Mouse (Mus musculus) hindbrain, embryonic 16.5 days (tissue): Measurements from ENCODE around the gene Slc25a5. TPM values are rescaled to one million over a fixed set of nuclear protein-coding genes. Genes with fewer than 3 reads are reported as not detected.

Source experiments
- ATAC-seq: fragments of 200-750 bp; cut with Nextera tagmentation; 2 replicates; pipeline ENCODE4 v1.8.0; 2017; ENCODE audit warnings: moderate TSS enrichment, moderate library complexity
- H3K27ac ChIP-seq: fragments of 300-500 bp; sonication (generic); 2 replicates; pipeline ENCODE4 v1.5.1; 2014; ENCODE audit warnings: low read depth, mild to moderate bottlenecking, control low read depth, low read length, moderate library complexity
- H3K27me3 ChIP-seq: fragments of 300-500 bp; sonication (generic); replicated peaks from 2 replicates; pipeline ENCODE4 v1.6.1; 2014; ENCODE audit warnings: low read length; ENCODE audit not compliant: control insufficient read depth, insufficient read depth
- H3K36me3 ChIP-seq: fragments of 300-500 bp; sonication (generic); 2 replicates; pipeline ENCODE4 v1.6.1; 2014; ENCODE audit warnings: mild to moderate bottlenecking, low read length, moderate library complexity, mixed read lengths; ENCODE audit not compliant: control insufficient read depth, insufficient read depth
- H3K4me1 ChIP-seq: fragments of 300-500 bp; sonication (generic); 2 replicates; pipeline ENCODE4 v1.6.1; 2014; ENCODE audit warnings: low read depth, low read length; ENCODE audit not compliant: control insufficient read depth, insufficient read depth
- H3K4me2 ChIP-seq: fragments of 300-500 bp; sonication (generic); 2 replicates; pipeline ENCODE4 v1.6.1; 2014; ENCODE audit warnings: mild to moderate bottlenecking, low read length, control low read depth, moderate library complexity
- H3K4me3 ChIP-seq: fragments of 300-500 bp; sonication (generic); 2 replicates; pipeline ENCODE4 v1.5.1; 2014; ENCODE audit warnings: mild to moderate bottlenecking, low read length, control low read depth, moderate library complexity
- H3K9ac ChIP-seq: fragments of 300-500 bp; sonication (generic); 2 replicates; pipeline ENCODE4 v1.6.1; 2014; ENCODE audit warnings: low read depth, mild to moderate bottlenecking, control low read depth, low read length, moderate library complexity
- H3K9me3 ChIP-seq: fragments of 300-500 bp; sonication (generic); 2 replicates; pipeline ENCODE4 v1.6.1; 2014; ENCODE audit warnings: mild to moderate bottlenecking, low read length, moderate library complexity; ENCODE audit not compliant: control insufficient read depth
- WGBS: fragments of 180-500 bp; shearing (Covaris S2); extraction: QIAGEN DNeasy Blood & Tissue Kit; methylation state at CpG from one replicate; pipeline ENCODE4 v1.1.7; 2014; 5-methylcytosine and 5-hydroxymethylcytosine counted together
- polyA plus RNA-seq: library from polyadenylated mRNA; unstranded; fragments of >200 nt; fragmentation: Nextera tagmentation; extraction: Ambion mirVana; gene quantifications from 2 replicates; pipeline ENCODE4 v1.2.1, GENCODE M21; 2015

The Slc25a5 gene
- polyA plus RNA-seq, 1 experiment from 2014 or later, result 586 TPM

DNA sequence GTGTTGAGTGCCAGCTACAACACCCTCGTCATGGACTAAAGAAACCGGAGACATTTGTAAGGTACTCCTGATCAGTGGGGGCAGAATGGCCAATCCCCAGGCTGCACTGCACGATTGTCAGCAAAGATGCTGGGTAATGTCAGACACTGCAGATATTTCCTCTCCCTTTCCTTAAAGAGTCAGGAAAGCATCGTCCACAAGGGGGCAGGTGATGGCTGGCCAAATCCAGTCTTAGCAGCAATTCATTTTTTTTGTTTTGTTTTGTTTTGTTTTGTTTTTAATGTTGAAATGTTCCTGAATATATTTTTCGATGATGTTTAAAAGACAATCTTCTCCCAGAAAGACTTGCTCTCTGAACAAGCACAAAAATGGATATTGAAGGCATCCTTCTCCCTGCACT lies 15.9 kb downstream of the Slc25a5 start:
- Histone ChIP-seq H3K4me3 (no peak overlapping the region), H3K9me3 (no peaks in the 10 kb centered on the region), H3K36me3 (no peaks in the 10 kb centered on the region), H3K4me2 (no peak overlapping the region), H3K9ac (no peak overlapping the region), H3K27ac (no peak overlapping the region), H3K4me1 (peaks cover 5% of the 10 kb centered on the region), H3K27me3 (no peaks in the 10 kb centered on the region)
- ATAC-seq, result no peak
- WGBS, result 53% methylated on average over 5 of the region's 5 CpGs

DNA sequence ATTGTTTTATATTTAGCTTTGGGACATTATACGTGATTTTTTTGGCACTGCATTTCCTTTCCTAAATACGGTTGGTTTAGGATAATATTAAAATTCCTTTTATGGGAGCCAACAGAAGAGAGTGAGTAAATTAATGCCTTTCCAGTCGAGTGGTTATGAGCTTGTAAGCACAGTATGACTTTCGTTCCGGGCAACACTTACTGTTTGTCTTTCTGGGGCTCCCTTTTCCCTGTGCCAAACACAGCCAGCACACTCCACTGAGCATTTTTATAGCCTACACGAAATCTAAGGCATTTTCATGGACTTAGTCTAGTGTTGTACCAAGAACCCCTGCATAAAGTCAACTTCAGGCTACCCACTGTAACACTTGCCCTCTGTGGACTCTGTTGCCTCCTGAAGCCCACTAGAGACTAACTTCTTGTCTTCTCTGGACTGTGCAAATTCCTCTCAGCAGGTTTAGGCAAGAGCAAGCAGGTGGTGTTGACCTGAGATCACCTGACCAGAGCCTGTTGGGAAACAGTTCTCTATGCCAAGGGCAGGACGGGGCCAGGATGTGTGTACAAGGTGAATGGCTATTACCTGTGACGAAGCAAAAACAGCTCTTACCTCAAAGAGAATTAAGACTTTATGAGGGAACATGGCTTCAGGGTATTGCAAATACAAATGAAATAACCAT lies 18.8 kb downstream of the Slc25a5 start:
- 65% methylated on average over 8 of the region's 8 CpGs for WGBS
- Histone ChIP-seq H3K27me3 (no peaks in the 10 kb centered on the region), H3K4me2 (no peak overlapping the region), H3K27ac (no peak overlapping the region), H3K36me3 (no peaks in the 10 kb centered on the region), H3K4me3 (no peak overlapping the region), H3K9ac (no peak overlapping the region), H3K4me1 (peaks cover 3% of the 10 kb centered on the region; the same call in 1 of the 2 replicates), H3K9me3 (no peaks in the 10 kb centered on the region)
- no peak for ATAC-seq

DNA sequence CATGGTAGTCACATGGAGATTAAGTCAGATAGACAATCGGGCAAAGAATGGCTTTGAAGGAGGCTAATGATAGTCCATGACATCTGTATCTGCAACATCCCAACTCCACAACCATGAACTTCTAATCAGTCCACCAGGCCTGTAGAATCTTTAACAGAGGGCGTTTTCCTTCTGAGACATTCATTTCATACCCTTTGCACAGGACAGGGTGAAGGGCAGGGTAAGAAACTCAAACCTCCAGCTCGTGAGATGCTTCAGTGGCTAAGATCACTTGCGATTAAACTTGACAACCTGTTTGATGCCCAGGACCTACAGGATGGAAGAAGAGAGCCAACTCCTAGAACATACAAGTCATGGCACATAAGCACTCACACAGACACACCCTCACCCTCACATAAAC lies 19.6 kb downstream of the Slc25a5 start:
- Histone ChIP-seq H3K4me3 (no peak overlapping the region), H3K4me2 (no peak overlapping the region), H3K36me3 (no peaks in the 10 kb centered on the region), H3K9ac (no peak overlapping the region), H3K27me3 (no peaks in the 10 kb centered on the region), H3K9me3 (no peaks in the 10 kb centered on the region), H3K27ac (no peak overlapping the region), H3K4me1 (peaks cover 3% of the 10 kb centered on the region; the same call in 1 of the 2 replicates)
- no peak for ATAC-seq
- WGBS, result 79% methylated on average over 4 of the region's 4 CpGs

DNA sequence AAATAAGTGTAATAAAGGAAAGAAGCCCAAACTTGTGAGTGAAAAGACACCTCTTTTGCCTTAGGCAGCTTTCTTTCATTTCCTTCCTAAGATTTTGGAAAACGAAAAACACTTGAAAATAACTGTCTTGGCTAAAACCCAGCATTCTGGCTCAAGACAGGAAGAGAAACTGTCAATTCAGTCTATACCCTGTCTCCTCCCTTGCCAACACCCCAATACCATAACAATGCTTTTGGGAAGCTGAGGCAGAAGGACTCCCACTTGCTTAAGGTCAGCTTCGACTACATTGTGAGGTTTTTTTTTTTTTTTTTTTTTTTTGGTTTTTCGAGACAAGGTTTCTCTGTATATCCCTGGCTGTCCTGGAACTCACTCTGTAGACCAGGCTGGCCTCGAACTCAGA lies 20.0 kb downstream of the Slc25a5 start:
- ATAC-seq, result no peak
- Histone ChIP-seq H3K9ac (no peak overlapping the region), H3K4me3 (no peak overlapping the region), H3K27ac (no peak overlapping the region), H3K27me3 (no peaks in the 10 kb centered on the region), H3K4me2 (no peak overlapping the region), H3K4me1 (peaks cover 3% of the 10 kb centered on the region; the same call in 1 of the 2 replicates), H3K36me3 (no peaks in the 10 kb centered on the region), H3K9me3 (no peaks in the 10 kb centered on the region)
- WGBS, result 83% methylated on average over 3 of the region's 4 CpGs

DNA sequence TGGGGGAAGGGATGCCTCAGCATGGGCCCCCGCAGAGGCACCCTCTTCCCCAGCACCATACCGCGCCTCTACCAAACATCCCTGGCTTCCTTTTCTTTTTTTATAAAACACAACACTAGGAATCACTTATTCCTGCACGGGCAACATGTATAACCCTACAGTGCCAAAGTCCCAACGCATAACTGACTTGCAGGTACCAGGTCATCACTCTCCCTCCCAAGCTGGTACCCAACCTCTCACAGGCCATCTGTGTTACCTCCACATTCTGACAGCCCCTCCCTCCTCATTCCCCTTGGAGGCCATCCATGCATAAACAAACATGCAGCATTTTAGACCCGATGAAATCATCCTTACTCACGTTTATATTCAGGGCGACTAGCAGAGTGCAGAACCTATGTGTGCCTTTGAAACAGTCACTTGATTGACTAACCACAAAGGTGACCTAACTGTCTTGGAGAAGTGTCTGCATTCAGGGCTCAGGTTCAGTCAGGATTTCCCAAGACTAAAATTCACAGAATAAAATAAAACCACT lies 21.0 kb downstream of the Slc25a5 start:
- peak; percentile 32 for ATAC-seq

DNA sequence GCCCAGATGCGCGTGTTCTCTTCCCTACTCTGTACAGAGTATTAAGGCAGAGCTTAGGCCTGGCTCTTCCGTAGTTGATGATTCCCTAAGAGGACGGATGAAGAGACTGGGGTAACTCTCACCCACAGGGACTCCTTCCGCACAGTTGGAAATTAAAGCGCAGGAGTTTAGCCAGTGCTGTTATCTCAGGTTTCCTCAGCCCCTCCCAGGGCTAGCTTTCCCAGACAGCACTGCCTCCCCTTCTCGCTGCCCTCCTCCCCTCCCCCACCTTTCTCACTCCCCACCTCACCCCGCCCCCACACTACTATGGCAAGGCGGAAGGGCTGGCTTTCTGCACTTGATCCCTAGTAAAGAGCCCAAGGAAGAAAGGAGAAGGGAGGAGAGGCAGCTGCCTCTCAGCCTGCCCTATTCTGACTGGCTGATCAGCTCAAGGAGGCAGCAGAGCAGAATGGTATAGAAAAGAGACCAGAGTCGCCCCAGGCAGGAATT lies 21.5 kb downstream of the Slc25a5 start:
- no peaks in the 10 kb centered on the region for H3K36me3 ChIP-seq
- peaks cover 3% of the 10 kb centered on the region; the same call in 1 of the 2 replicates for H3K4me1 ChIP-seq
- no peaks in the 10 kb centered on the region for H3K9me3 ChIP-seq
- peak overlapping the region; percentile 67 for H3K27ac ChIP-seq
- H3K27me3 ChIP-seq, result no peaks in the 10 kb centered on the region
- H3K4me3 ChIP-seq, result peak overlapping the region; percentile 23
- WGBS, result 8% methylated on average over 10 of the region's 10 CpGs
- peak; percentile 83 for ATAC-seq
- peak overlapping the region; percentile 52 for H3K4me2 ChIP-seq
- peak overlapping the region; percentile 39; the same call in 1 of the 2 replicates for H3K9ac ChIP-seq

More for the DNA sequence above, 21.0 kb downstream of the Slc25a5 start:
- 24% methylated on average over 8 of the region's 8 CpGs for WGBS
- peak overlapping the region; percentile 67 for H3K27ac ChIP-seq
- H3K27me3 ChIP-seq, result no peaks in the 10 kb centered on the region
- H3K9me3 ChIP-seq, result no peaks in the 10 kb centered on the region
- H3K9ac ChIP-seq, result no peak overlapping the region
- H3K4me1 ChIP-seq, result peaks cover 3% of the 10 kb centered on the region; the same call in 1 of the 2 replicates
- H3K36me3 ChIP-seq, result no peaks in the 10 kb centered on the region
- H3K4me3 ChIP-seq, result no peak overlapping the region
- H3K4me2 ChIP-seq, result peak overlapping the region; percentile 52

DNA sequence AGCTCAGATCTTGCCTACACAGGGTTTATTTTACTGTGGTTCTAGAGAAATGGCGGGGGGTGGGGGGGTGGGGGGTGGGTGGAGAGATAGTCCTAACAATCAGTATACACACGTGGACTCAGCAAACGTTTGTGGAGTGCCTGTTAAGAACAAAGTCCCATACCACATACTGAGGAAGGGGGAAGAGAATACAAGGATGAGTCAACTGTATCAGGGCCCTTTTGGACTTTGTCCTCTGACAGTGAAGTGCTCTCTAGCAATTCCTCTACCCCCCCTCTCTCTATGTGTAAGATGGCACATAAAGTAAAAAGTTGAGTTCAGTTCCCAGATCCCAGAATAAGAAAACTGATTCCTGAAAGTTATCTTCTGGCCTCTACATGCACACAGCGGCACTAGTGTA lies 24.1 kb downstream of the Slc25a5 start:
- no peak for ATAC-seq
- Histone ChIP-seq H3K4me1 (peaks cover 3% of the 10 kb centered on the region; the same call in 1 of the 2 replicates), H3K4me3 (no peak overlapping the region), H3K27me3 (no peaks in the 10 kb centered on the region), H3K9ac (no peak overlapping the region), H3K9me3 (no peaks in the 10 kb centered on the region), H3K4me2 (no peak overlapping the region), H3K36me3 (no peaks in the 10 kb centered on the region), H3K27ac (no peak overlapping the region)
- 49% methylated on average over 4 of the region's 4 CpGs for WGBS

DNA sequence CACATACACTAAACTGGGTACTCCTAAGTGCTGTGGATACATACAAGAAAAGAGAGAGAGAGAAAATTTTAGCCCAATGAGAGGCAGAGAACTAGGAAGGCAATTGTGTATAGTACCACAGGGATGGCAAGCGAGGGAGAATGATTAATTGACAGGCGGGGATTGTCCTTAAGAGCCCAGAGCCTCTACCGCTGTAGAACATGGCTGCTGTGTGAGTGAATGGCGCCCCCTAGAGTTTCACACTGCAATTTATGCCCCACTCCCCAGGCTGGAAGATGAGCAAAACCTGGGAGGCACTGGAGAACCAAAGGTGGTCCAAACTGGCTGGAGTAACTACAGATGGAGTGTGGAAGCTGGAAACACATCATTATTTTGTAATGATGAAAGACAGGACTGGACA lies 24.8 kb downstream of the Slc25a5 start:
- no peaks in the 10 kb centered on the region for H3K27me3 ChIP-seq
- H3K36me3 ChIP-seq, result no peaks in the 10 kb centered on the region
- H3K27ac ChIP-seq, result no peak overlapping the region
- 13% methylated on average over 4 of the region's 4 CpGs for WGBS
- H3K4me3 ChIP-seq, result no peak overlapping the region
- H3K9ac ChIP-seq, result no peak overlapping the region
- H3K4me1 ChIP-seq, result peaks cover 3% of the 10 kb centered on the region; the same call in 1 of the 2 replicates
- H3K4me2 ChIP-seq, result no peak overlapping the region
- H3K9me3 ChIP-seq, result no peaks in the 10 kb centered on the region
- ATAC-seq, result peak; percentile 45; the same call in 1 of the 2 replicates

DNA sequence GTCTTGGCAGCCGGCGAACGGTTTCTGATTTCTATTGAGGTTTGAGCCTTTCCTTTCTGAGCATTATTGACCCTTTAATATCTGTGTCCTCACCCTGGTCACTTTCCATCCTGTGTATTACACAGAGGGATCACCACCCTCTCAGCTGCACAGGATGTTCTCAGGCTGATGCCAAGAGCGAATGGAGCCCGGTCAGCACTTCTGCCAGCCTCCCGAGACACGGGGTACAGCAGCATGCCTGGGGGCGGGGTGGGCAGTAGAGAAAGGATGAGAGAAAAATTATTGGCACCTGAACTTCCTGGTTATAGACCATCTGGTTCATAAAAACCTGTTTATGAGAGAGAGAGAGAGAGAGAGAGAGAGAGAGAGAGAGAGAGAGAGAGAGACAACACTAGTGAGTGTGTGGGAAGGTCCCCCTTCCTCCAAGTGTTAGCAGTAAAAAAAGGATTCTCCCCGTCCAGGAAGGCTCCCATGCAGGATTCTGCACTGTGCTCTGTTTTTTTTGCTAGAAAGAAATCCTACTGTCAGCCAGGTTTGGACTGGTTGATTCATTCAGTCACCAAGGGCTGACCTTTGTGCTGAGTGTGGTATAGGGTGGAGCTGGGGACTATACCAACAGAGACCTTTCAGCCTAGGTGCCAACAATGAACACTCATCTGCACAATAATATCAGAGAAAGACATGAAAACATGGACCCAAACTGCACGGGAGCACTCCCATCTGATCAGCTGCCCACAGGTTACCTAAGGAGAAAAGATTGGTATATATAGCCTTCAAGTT lies 28.7 kb downstream of the Slc25a5 start:
- Histone ChIP-seq H3K27me3 (no peaks in the 10 kb centered on the region), H3K9me3 (no peaks in the 10 kb centered on the region), H3K27ac (no peak overlapping the region), H3K36me3 (no peaks in the 10 kb centered on the region), H3K9ac (no peak overlapping the region), H3K4me1 (no peaks in the 10 kb centered on the region), H3K4me2 (no peak overlapping the region), H3K4me3 (no peak overlapping the region)
- WGBS, result 86% methylated on average over 10 of the region's 10 CpGs
- no peak for ATAC-seq
